Mouse (Mus musculus) lung, embryonic 15.5 days (tissue): ENCODE measurements around the gene Vmn1r95. TPM values are rescaled to one million over a fixed set of nuclear protein-coding genes. Genes with fewer than 3 reads are reported as not detected.
"Not testable (repeated sequence)": the region's sequence is repeated elsewhere in the genome, so short reads cannot be mapped to it uniquely, and the experiment has no call there.

Source experiments
- ATAC-seq: fragments of 200-750 bp; cut with Nextera tagmentation; 2 replicates; pipeline ENCODE4 v1.8.0; 2017; ENCODE audit warnings: moderate number of reproducible peaks, borderline replicate concordance; ENCODE audit not compliant: low FRiP score, low TSS enrichment; ENCODE audit errors: extremely low read depth
- H3K27ac ChIP-seq: fragments of 300-500 bp; sonication (generic); 2 replicates; pipeline ENCODE4 v1.5.1; 2015; ENCODE audit warnings: moderate library complexity, mild to moderate bottlenecking, inconsistent platforms
- H3K27me3 ChIP-seq: fragments of 300-500 bp; sonication (generic); 2 replicates; pipeline ENCODE4 v1.6.1; 2015; ENCODE audit warnings: inconsistent platforms
- H3K36me3 ChIP-seq: fragments of 300-500 bp; sonication (generic); 2 replicates; pipeline ENCODE4 v1.6.1; 2015; ENCODE audit warnings: inconsistent platforms
- H3K4me1 ChIP-seq: fragments of 300-500 bp; sonication (generic); 2 replicates; pipeline ENCODE4 v1.6.1; 2015; ENCODE audit warnings: inconsistent platforms
- H3K4me2 ChIP-seq: fragments of 300-500 bp; sonication (generic); 2 replicates; pipeline ENCODE4 v1.6.1; 2015; ENCODE audit warnings: inconsistent platforms, mild to moderate bottlenecking, moderate library complexity
- H3K4me3 ChIP-seq: fragments of 300-500 bp; sonication (generic); 2 replicates; pipeline ENCODE4 v1.5.1; 2015; ENCODE audit warnings: mild to moderate bottlenecking, inconsistent platforms
- H3K9ac ChIP-seq: fragments of 300-500 bp; sonication (generic); 2 replicates; pipeline ENCODE4 v1.6.1; 2015; ENCODE audit warnings: inconsistent platforms
- H3K9me3 ChIP-seq: fragments of 300-500 bp; sonication (generic); 2 replicates; pipeline ENCODE4 v1.6.1; 2016; ENCODE audit warnings: inconsistent platforms
- WGBS: fragments of 180-500 bp; shearing (Covaris S2); methylation state at CpG from one replicate; pipeline ENCODE4 v1.1.7; 2015; 5-methylcytosine and 5-hydroxymethylcytosine counted together
- polyA plus RNA-seq: library from polyadenylated mRNA; unstranded; fragments of >200 nt; fragmentation: Nextera tagmentation; extraction: Ambion mirVana; gene quantifications from 2 replicates; pipeline ENCODE4 v1.2.1, GENCODE M21; 2015

Gene Vmn1r95
- not detected in 2 replicates for polyA plus RNA-seq

DNA sequence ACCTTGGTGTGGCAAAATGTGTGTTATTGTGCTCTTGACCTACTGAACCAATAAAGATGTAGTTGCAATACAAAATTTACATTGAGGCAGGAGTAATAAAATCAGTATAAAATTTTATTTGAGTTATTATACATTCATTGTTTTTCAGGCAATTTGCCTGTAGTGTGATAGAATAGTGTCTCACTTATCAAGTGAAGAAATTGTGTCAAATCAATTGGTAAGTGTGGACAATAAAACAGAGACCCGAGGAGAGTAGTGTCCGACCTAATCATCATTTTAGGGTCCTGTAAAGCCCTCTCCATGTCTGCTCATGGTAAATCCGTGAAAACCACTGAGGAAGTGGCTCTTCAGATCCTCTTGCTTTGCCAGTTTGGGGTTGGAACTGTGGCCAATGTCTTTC is at the start of gene Vmn1r95:
Gene Vmn1r95 (plus strand): TSS at position 301 of the 400 bp plus-strand sequence.
- H3K4me2 ChIP-seq, H3K4me1 ChIP-seq, H3K27ac ChIP-seq, H3K4me3 ChIP-seq, H3K36me3 ChIP-seq, H3K9ac ChIP-seq, H3K9me3 ChIP-seq, H3K27me3 ChIP-seq, ATAC-seq: not testable (repeated sequence)
- WGBS: no CpG with 5 or more reads among the region's 3 CpGs

DNA sequence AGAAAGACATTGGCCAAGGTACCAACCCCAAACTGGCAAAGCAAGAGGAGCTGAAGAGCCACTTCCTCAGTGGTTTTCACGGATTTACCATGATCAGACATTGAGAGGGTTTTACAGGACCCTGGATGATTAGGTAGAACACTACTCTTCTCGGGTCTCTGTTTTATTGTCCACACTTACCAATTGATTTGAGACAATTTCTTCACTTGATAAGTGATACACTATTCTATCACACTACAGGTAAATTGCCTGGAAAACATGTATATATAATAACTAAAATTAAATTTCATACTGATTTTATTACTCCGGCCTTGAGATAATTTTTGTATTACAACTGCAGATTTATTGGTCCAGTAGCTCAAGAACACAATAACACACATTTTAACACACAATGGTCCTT is 25.2 kb upstream of the Vmn1r95 start, which contains the start of gene Vmn1r94:
Gene Vmn1r94 (minus strand): TSS at position 101 of the 400 bp plus-strand sequence.
- not testable (repeated sequence) for ATAC-seq, H3K4me1 ChIP-seq, H3K9me3 ChIP-seq, H3K4me2 ChIP-seq, H3K27ac ChIP-seq, H3K4me3 ChIP-seq, H3K9ac ChIP-seq, H3K27me3 ChIP-seq, H3K36me3 ChIP-seq
- no CpG with 5 or more reads among the region's 3 CpGs for WGBS

DNA sequence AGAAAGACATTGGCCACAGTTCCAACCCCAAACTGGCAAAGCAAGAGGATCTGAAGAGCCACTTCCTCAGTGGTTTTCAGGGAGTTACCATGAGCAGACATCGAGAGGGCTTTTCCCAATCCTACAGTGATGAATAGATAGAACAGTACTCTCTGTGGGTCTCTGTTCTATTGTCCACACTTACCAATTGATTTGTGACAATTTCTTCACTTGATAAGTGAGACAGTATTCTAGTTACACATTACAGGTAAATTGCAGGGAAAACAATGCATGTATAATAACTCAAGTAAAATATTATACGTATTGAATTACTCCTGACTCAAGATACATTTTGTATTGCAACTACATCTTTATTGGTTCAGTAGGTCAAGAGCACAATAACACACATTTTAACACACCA is 12.0 kb downstream of the Vmn1r95 start, which contains the start of gene Gm6164:
Gene Gm6164 (minus strand): TSS at position 101 of the 400 bp plus-strand sequence.
- H3K27ac ChIP-seq, H3K4me3 ChIP-seq, H3K9ac ChIP-seq, H3K36me3 ChIP-seq, ATAC-seq, H3K27me3 ChIP-seq, H3K4me2 ChIP-seq, H3K9me3 ChIP-seq, H3K4me1 ChIP-seq: not testable (repeated sequence)
- no CpG with 5 or more reads among the region's 2 CpGs for WGBS

DNA sequence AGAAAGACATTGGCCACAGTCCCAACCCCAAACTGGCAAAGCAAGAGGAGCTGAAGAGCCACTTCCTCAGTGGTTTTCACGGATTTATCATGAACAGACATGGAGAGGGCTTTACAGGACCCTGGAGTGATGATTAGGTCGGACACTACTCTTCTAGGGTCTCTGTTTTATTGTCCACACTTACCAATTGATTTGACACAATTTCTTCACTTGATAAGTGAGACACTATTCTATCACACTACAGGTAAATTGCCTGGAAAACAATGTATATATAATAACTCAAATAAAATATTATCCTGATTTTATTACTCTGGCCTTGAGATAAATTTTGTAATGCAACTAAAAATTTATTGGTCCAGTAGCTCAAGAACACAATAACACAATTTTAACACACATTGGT is 40.2 kb downstream of the Vmn1r95 start, which contains the start of gene Gm4498:
Gene Gm4498 (minus strand): TSS at position 101 of the 400 bp plus-strand sequence.
- H3K9ac ChIP-seq, H3K36me3 ChIP-seq, H3K4me1 ChIP-seq, H3K27ac ChIP-seq, H3K9me3 ChIP-seq, H3K27me3 ChIP-seq, ATAC-seq, H3K4me3 ChIP-seq, H3K4me2 ChIP-seq: not testable (repeated sequence)
- no CpG with 5 or more reads among the region's 2 CpGs for WGBS

Other genes starting within 250 kb of the Vmn1r95 start
- 1.4 and 2.0 TPM in 2 replicates for gene Igsf23, start 243.0 kb upstream of the Vmn1r95 start, polyA plus RNA-seq
- not detected in 2 replicates for gene Ceacam20, start 228.3 kb upstream of the Vmn1r95 start, polyA plus RNA-seq
- not detected in 2 replicates for gene Nlrp9b, start 202.2 kb upstream of the Vmn1r95 start, polyA plus RNA-seq
- not detected in 2 replicates for gene Vmn1r91, start 94.0 kb upstream of the Vmn1r95 start, polyA plus RNA-seq
- gene Gm16442, start 71.1 kb upstream of the Vmn1r95 start, polyA plus RNA-seq: not detected in 2 replicates
- gene Vmn1r93, start 54.6 kb upstream of the Vmn1r95 start, polyA plus RNA-seq: not detected in 2 replicates
- not detected in 2 replicates for gene Vmn1r94, start 25.3 kb upstream of the Vmn1r95 start, polyA plus RNA-seq
- not detected in 2 replicates for gene Gm6164, start 11.9 kb downstream of the Vmn1r95 start, polyA plus RNA-seq
- gene Gm4498, start 40.1 kb downstream of the Vmn1r95 start, polyA plus RNA-seq: not detected in 2 replicates
- gene Gm5890, start 69.1 kb downstream of the Vmn1r95 start, polyA plus RNA-seq: not detected in 2 replicates
- gene Gm4133, start 140.4 kb downstream of the Vmn1r95 start, polyA plus RNA-seq: not detected in 2 replicates
- gene Gm5728, start 181.7 kb downstream of the Vmn1r95 start, polyA plus RNA-seq: not detected in 2 replicates
- gene Vmn1r100, start 224.2 kb downstream of the Vmn1r95 start, polyA plus RNA-seq: not detected in 2 replicates
- gene Vmn1r101, start 248.9 kb downstream of the Vmn1r95 start, polyA plus RNA-seq: not detected in 2 replicates